Mouse (Mus musculus): ENCODE measurements at regions not wholly inside any gene's neighbourhood (a gene's known extent, or its start where the extent isn't known, plus 50 kb on each side); places are given as distances from the start of the nearest gene placed in this dataset.

GRCm38 (mm10) chr4:101331231-101331630, 66.1 kb upstream of the Jak1 start:
- ATAC-seq (ENCODE audit: low FRiP score) (no peak), DNase-seq (ENCODE audit: low spot score) (no peak)
- Histone ChIP-seq H3K27ac (no peak overlapping the region), H3K9ac (no peak overlapping the region), H3K4me3 (replicated peaks; ENCODE audit: low read length) (no peak overlapping the region), H3K4me1 (replicated peaks; ENCODE audit: control insufficient read depth, insufficient read depth, low read length) (no peaks in the 10 kb centered on the region), H3K36me3 (replicated peaks; ENCODE audit: control insufficient read depth, insufficient read depth) (no peaks in the 10 kb centered on the region), H3K4me2 (replicated peaks) (no peak overlapping the region), H3K9me3 (ENCODE audit: control insufficient read depth, low read length) (no peaks in the 10 kb centered on the region), H3K27me3 (ENCODE audit: control insufficient read depth, insufficient read depth, low read length) (no peaks in the 10 kb centered on the region)
- 91% methylated on average over 4 of the region's 4 CpGs for WGBS

DNA sequence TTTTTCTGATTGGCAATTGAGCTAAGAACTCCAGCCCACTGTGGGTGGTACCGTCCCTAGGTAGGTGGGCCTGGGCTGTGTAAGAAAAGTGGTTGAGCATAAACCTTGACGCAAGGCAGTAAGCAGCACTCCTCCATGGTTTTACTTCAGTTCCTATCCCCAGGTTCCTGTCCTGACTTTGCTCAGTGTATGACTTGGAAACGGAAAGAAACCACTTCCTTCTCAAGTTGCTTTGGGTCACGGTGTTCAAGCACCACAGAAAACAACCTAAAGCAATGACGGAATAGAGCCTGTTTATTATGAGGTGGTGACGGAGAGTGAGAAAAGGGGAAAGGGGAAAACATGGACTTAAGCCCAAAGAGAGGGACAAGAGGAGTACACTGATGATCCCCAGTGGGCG, 64.0 kb upstream of the Jak1 start:
- Histone ChIP-seq H3K9me3 (ENCODE audit: control insufficient read depth, low read length) (no peaks in the 10 kb centered on the region), H3K27ac (no peak overlapping the region), H3K4me2 (replicated peaks) (no peak overlapping the region), H3K4me1 (replicated peaks; ENCODE audit: control insufficient read depth, insufficient read depth, low read length) (no peaks in the 10 kb centered on the region), H3K4me3 (replicated peaks; ENCODE audit: low read length) (no peak overlapping the region), H3K9ac (no peak overlapping the region), H3K36me3 (replicated peaks; ENCODE audit: control insufficient read depth, insufficient read depth) (no peaks in the 10 kb centered on the region), H3K27me3 (ENCODE audit: control insufficient read depth, insufficient read depth, low read length) (no peaks in the 10 kb centered on the region)
- 91% methylated on average over 7 of the region's 7 CpGs for WGBS
- ATAC-seq (ENCODE audit: low FRiP score) (no peak), DNase-seq (ENCODE audit: low spot score) (no peak)

DNA sequence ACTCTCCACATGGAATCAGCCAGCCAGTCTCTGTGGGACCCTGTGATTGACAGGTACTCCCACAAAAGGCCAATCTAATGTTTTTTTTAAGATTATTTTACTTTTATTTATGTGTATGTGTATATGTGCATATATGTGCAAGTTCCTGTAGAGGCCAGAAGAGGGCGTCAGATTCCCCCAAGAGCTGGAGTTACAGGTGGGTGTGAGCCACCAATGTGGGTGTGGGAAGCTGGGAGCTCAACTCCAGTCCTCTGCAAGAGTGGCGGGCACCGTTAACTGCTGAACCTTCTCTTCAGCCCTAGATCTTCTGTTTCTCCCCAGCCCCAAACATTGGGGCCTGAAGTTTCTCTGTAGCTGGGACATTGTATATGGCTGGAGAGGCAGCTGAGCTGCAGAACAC, 61.0 kb upstream of the Jak1 start:
- H3K27ac ChIP-seq, result no peak overlapping the region
- no peaks in the 10 kb centered on the region for H3K36me3 ChIP-seq (replicated peaks; ENCODE audit: control insufficient read depth, insufficient read depth)
- no peak overlapping the region for H3K9ac ChIP-seq
- H3K27me3 ChIP-seq (ENCODE audit: control insufficient read depth, insufficient read depth, low read length), result no peaks in the 10 kb centered on the region
- 82% methylated on average over 3 of the region's 3 CpGs for WGBS
- H3K4me1 ChIP-seq (replicated peaks; ENCODE audit: control insufficient read depth, insufficient read depth, low read length), result no peaks in the 10 kb centered on the region
- no peak overlapping the region for H3K4me2 ChIP-seq (replicated peaks)
- no peak for DNase-seq (ENCODE audit: low spot score)
- no peak overlapping the region for H3K4me3 ChIP-seq (replicated peaks; ENCODE audit: low read length)
- no peak for ATAC-seq (ENCODE audit: low FRiP score)
- no peaks in the 10 kb centered on the region for H3K9me3 ChIP-seq (ENCODE audit: control insufficient read depth, low read length)

- ATAC-seq (ENCODE audit: low FRiP score) (no peak), DNase-seq (ENCODE audit: low spot score) (no peak)
- Histone ChIP-seq H3K4me1 (replicated peaks; ENCODE audit: control insufficient read depth, insufficient read depth, low read length) (no peaks in the 10 kb centered on the region), H3K36me3 (replicated peaks; ENCODE audit: control insufficient read depth, insufficient read depth) (no peaks in the 10 kb centered on the region), H3K9me3 (ENCODE audit: control insufficient read depth, low read length) (no peaks in the 10 kb centered on the region), H3K9ac (no peak overlapping the region), H3K4me2 (replicated peaks) (no peak overlapping the region), H3K27me3 (ENCODE audit: control insufficient read depth, insufficient read depth, low read length) (no peaks in the 10 kb centered on the region), H3K27ac (no peak overlapping the region), H3K4me3 (replicated peaks; ENCODE audit: low read length) (no peak overlapping the region)
- WGBS, result 73% methylated on average over 2 of the region's 2 CpGs
These were observed 56.6 kb upstream of the Jak1 start for GRCm38 (mm10) chr4:101321731-101322130.

GRCm38 (mm10) chr4:101320587-101320986, 55.5 kb upstream of the Jak1 start:
- no peak overlapping the region for H3K4me2 ChIP-seq (replicated peaks)
- no peak overlapping the region for H3K9ac ChIP-seq
- ATAC-seq (ENCODE audit: low FRiP score) (no peak), DNase-seq (ENCODE audit: low spot score) (no peak)
- H3K36me3 ChIP-seq (replicated peaks; ENCODE audit: control insufficient read depth, insufficient read depth), result no peaks in the 10 kb centered on the region
- H3K9me3 ChIP-seq (ENCODE audit: control insufficient read depth, low read length), result no peaks in the 10 kb centered on the region
- no peaks in the 10 kb centered on the region for H3K4me1 ChIP-seq (replicated peaks; ENCODE audit: control insufficient read depth, insufficient read depth, low read length)
- no peak overlapping the region for H3K27ac ChIP-seq
- no peaks in the 10 kb centered on the region for H3K27me3 ChIP-seq (ENCODE audit: control insufficient read depth, insufficient read depth, low read length)
- WGBS, result 85% methylated on average over 2 of the region's 2 CpGs
- H3K4me3 ChIP-seq (replicated peaks; ENCODE audit: low read length), result no peak overlapping the region

DNA sequence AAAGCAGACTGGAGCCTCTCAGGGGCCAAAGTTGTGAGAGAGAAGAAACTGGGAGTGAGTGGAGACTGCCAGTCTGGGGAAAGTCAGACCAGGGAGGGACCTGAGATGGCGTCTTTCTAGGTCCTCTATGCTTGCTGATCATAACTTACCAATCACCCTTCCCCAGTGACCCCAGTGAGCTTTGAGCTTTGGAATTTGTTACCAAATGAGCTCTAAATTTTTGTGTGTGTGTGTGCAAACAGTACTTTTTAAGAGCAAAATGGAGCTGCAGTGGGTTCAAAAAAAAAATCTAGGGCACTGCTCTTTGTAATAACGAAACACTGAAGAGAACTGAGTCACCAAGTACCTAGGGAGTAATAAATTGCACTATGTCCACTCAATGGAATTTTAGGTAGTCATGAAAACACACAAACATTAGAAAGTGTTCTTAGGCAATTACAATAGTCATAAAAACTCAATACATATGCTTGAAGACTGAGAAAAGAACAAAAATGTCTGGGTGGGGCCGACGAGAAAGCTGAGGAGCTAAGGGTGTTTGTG, 54.7 kb upstream of the Jak1 start:
- ATAC-seq (ENCODE audit: low FRiP score), result no peak
- no peaks in the 10 kb centered on the region for H3K27me3 ChIP-seq (ENCODE audit: control insufficient read depth, insufficient read depth, low read length)
- no peaks in the 10 kb centered on the region for H3K4me1 ChIP-seq (replicated peaks; ENCODE audit: control insufficient read depth, insufficient read depth, low read length)
- H3K9me3 ChIP-seq (ENCODE audit: control insufficient read depth, low read length), result no peaks in the 10 kb centered on the region
- no peak overlapping the region for H3K27ac ChIP-seq
- no peaks in the 10 kb centered on the region for H3K36me3 ChIP-seq (replicated peaks; ENCODE audit: control insufficient read depth, insufficient read depth)
- 88% methylated on average over 4 of the region's 4 CpGs for WGBS
- no peak overlapping the region for H3K4me2 ChIP-seq (replicated peaks)
- no peak overlapping the region for H3K4me3 ChIP-seq (replicated peaks; ENCODE audit: low read length)
- DNase-seq (ENCODE audit: low spot score), result no peak
- no peak overlapping the region for H3K9ac ChIP-seq

- Histone ChIP-seq H3K9ac (no peak overlapping the region), H3K27ac (no peak overlapping the region), H3K27me3 (ENCODE audit: control insufficient read depth, insufficient read depth, low read length) (no peaks in the 10 kb centered on the region), H3K4me2 (replicated peaks) (no peak overlapping the region), H3K9me3 (ENCODE audit: control insufficient read depth, low read length) (no peaks in the 10 kb centered on the region), H3K4me3 (replicated peaks; ENCODE audit: low read length) (no peak overlapping the region), H3K4me1 (replicated peaks; ENCODE audit: control insufficient read depth, insufficient read depth, low read length) (no peaks in the 10 kb centered on the region), H3K36me3 (replicated peaks; ENCODE audit: control insufficient read depth, insufficient read depth) (no peaks in the 10 kb centered on the region)
- ATAC-seq (ENCODE audit: low FRiP score), result no peak
- DNase-seq (ENCODE audit: low spot score), result no peak
- 91% methylated on average over 1 of the region's 1 CpGs for WGBS
These were observed 53.8 kb upstream of the Jak1 start for GRCm38 (mm10) chr4:101318836-101319235.

DNA sequence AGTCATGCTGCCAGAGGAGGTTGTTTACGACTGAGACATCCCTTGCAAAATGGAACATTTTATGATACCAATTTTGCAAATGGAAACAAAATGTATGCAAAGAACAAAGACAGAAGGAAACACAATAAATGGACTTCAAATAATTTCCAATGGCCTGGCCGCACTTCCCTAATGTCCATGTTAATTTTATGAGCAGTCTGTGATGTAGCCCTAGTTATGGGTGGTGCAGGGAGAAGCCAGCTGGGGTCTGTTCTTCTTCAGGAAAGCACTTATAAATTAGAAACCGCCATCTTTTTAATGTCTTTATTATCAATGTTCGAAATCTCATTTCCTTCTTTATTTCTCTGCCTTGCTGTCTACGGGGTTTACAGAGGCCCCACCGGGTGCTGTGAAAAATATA, 51.0 kb upstream of the Jak1 start:
- ATAC-seq (ENCODE audit: low FRiP score), result no peak
- 86% methylated on average over 6 of the region's 6 CpGs for WGBS

More for the DNA sequence above, 51.0 kb upstream of the Jak1 start:
- Histone ChIP-seq H3K27ac (no peak overlapping the region), H3K36me3 (replicated peaks; ENCODE audit: control insufficient read depth, insufficient read depth) (no peaks in the 10 kb centered on the region), H3K9me3 (ENCODE audit: control insufficient read depth, low read length) (no peaks in the 10 kb centered on the region), H3K4me2 (replicated peaks) (no peak overlapping the region), H3K27me3 (ENCODE audit: control insufficient read depth, insufficient read depth, low read length) (no peaks in the 10 kb centered on the region), H3K9ac (no peak overlapping the region), H3K4me3 (replicated peaks; ENCODE audit: low read length) (no peak overlapping the region), H3K4me1 (replicated peaks; ENCODE audit: control insufficient read depth, insufficient read depth, low read length) (no peaks in the 10 kb centered on the region)
- DNase-seq (ENCODE audit: low spot score), result no peak

All from hindbrain, embryonic 14.5 days (tissue).